Mouse (Mus musculus) embryo, embryonic 10 days (tissue): ENCODE measurements around the gene Snrnp48.

Experiments
- DNase-seq: peaks from one replicate; pipeline ENCODE4 v3.0.0-alpha.2; 2015; ENCODE audit warnings: low spot score

Snrnp48 gene

DNA sequence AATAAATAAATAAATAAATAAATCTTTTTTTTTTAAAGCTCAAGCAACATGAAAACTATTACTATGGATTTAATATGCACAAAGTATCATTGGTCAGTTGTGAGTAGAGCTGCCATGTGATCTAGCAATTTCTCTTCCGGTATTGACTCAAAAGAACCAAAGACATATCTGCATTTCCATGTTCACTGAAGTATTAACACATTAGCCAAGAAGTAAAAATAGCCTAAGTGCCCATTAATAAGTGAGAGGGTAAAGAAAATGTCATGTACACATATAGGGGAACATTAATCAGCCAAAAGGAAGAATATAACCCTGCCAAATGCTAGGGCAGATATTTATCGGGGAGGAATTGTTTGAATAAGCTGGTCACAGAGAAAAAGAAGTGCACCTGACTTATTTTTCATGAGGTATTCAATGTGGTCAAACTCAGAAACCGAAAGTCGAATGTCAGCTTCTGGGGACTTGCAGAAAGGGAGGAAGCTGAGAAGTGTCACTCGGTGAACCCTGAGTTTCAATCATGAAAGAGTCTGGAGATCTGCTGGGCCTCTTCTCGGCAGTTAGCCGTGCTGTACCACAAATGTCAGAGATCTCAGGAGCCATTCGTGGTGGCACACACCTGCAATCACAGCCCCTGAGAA, 64.4 kb downstream of the Snrnp48 start:
- DNase-seq = no peak

DNA sequence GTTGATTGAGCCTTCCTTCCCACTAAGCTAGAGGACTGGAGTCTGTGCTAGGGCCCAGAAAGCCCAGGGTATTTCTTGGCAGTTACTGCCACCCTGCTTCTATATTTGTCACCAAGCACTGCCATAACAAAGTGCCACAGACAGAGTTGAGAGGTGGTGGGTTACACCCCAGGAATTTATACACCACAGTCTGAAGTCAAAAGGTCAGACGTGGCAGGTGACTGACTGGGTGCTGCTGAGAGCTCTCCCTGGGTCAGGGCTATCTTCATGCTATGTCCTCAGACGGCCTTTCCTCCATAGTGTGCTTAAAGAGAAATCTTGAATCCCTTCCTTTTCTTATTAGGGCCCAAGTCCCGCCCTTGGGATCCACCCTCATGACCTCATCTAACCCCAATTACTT, 67.9 kb downstream of the Snrnp48 start:
- DNase-seq = no peak
